Mouse (Mus musculus) hindbrain, postnatal 0 days (tissue): Measurements from ENCODE around the gene Marveld1. TPM values are rescaled to one million over a fixed set of nuclear protein-coding genes. Genes with fewer than 3 reads are reported as not detected.

Experiments
- ATAC-seq: fragments of 200-750 bp; cut with Nextera tagmentation; 2 replicates; pipeline ENCODE4 v1.8.0; 2017; ENCODE audit warnings: mild to moderate bottlenecking, moderate TSS enrichment, moderate library complexity
- DNase-seq: peaks from one replicate; pipeline ENCODE4 v3.0.0-alpha.2; 2015; ENCODE audit warnings: low spot score
- H3K27ac ChIP-seq: fragments of 300-500 bp; sonication (generic); 2 replicates; pipeline ENCODE4 v1.5.1; 2014; ENCODE audit warnings: mild to moderate bottlenecking
- H3K27me3 ChIP-seq: fragments of 300-500 bp; sonication (generic); 2 replicates; pipeline ENCODE4 v1.6.1; 2014; ENCODE audit warnings: low read length, mixed read lengths; ENCODE audit not compliant: insufficient read depth
- H3K36me3 ChIP-seq: fragments of 300-500 bp; sonication (generic); 2 replicates; pipeline ENCODE4 v1.6.1; 2014; ENCODE audit warnings: low read length, mixed read lengths; ENCODE audit not compliant: insufficient read depth
- H3K4me1 ChIP-seq: fragments of 300-500 bp; sonication (generic); 2 replicates; pipeline ENCODE4 v1.6.1; 2014; ENCODE audit warnings: antibody characterized with exemption, low read length, mixed read lengths; ENCODE audit not compliant: insufficient read depth
- H3K4me2 ChIP-seq: fragments of 300-500 bp; sonication (generic); 2 replicates; pipeline ENCODE4 v1.6.1; 2014; ENCODE audit warnings: low read depth, mild to moderate bottlenecking, low read length, moderate library complexity, mixed read lengths
- H3K4me3 ChIP-seq: fragments of 300-500 bp; sonication (generic); 2 replicates; pipeline ENCODE4 v1.5.1; 2014; ENCODE audit warnings: low read length
- H3K9ac ChIP-seq: fragments of 300-500 bp; sonication (generic); replicated peaks from 2 replicates; pipeline ENCODE4 v1.6.1; 2014; ENCODE audit warnings: mild to moderate bottlenecking, low read length, moderate library complexity, mixed read lengths
- H3K9me3 ChIP-seq: fragments of 300-500 bp; sonication (generic); 2 replicates; pipeline ENCODE4 v1.6.1; 2016; ENCODE audit warnings: low read length, mixed read lengths
- CTCF ChIP-seq: IDR thresholded peaks from 2 replicates; pipeline ENCODE4 v1.5.1; 2016; ENCODE audit warnings: antibody characterized with exemption, control low read depth, low read depth
- WGBS: fragments of 180-500 bp; shearing (Covaris S2); extraction: QIAGEN DNeasy Blood & Tissue Kit; methylation state at CpG from one replicate; pipeline ENCODE4 v1.1.7; 2014; 5-methylcytosine and 5-hydroxymethylcytosine counted together
- polyA plus RNA-seq: library from polyadenylated mRNA; unstranded; fragments of >200 nt; fragmentation: Nextera tagmentation; extraction: Ambion mirVana; gene quantifications from 2 replicates; pipeline ENCODE4 v1.2.1, GENCODE M21; 2015
- total RNA-seq: library from RNA; depleted of rRNA; stranded (reverse); fragments of >200 nt; gene quantifications from 2 replicates; pipeline ENCODE4 v1.2.3, GENCODE M21; 2014; rRNA removed

The Marveld1 gene
- total and polyA plus RNA-seq, 2 experiments from 2014 or later: 3.2 to 14.0 TPM

DNA sequence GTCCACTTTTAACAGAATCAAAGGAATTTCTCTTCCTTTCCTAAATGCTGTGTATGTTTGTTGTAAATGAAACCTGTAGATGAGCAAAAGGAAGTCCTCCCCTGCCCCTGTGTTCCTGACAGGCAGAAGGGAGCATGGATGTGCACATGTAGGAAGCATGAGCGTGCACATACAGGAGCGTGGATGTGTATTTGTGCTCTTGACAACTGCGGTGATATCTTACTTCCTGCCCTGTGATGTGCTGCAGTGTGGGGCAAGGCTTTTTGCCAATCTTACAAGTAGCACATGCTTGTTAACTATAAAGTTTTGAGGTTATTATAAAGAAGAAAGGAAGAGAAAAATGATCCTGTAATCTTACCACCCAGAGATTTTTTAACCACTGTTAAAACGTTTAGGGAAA lies 42.5 kb downstream of the Marveld1 start:
- H3K9me3 ChIP-seq: no peaks in the 10 kb centered on the region
- H3K27me3 ChIP-seq: no peaks in the 10 kb centered on the region
- ATAC-seq: no peak
- no peak overlapping the region for H3K4me3 ChIP-seq
- no peaks in the 10 kb centered on the region for H3K4me1 ChIP-seq
- no peak overlapping the region for H3K27ac ChIP-seq
- 86% methylated on average over 4 of the region's 4 CpGs for WGBS
- no peak for TF ChIP-seq CTCF
- DNase-seq: no peak
- no peak overlapping the region for H3K4me2 ChIP-seq
- peaks cover 31% of the 10 kb centered on the region for H3K36me3 ChIP-seq
- H3K9ac ChIP-seq: no peak overlapping the region

DNA sequence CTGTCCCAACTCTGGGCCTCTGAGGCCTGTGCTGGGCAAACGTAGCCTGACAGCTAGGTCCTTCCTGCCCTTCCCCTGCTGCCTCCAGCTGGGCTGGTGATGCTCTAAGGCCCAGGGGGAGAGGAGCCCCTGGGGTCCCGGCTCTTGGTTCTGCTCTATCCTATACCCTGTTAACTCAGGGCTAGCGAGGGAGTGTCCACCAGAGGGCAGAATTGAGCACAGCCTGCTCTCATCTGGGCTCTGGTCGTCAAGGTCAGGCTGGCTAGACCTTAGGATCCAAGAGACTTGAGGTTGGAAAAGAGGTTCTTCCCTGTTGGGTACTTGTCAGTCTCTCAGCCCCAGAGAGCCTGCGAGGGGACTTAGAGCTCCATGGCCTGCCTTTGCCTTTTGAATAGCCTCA lies 43.3 kb downstream of the Marveld1 start:
- DNase-seq (peak; percentile 73), ATAC-seq (peak; percentile 66)
- peak; percentile 87 for TF ChIP-seq CTCF
- 23% methylated on average over 5 of the region's 5 CpGs for WGBS
- Histone ChIP-seq H3K36me3 (peaks cover 23% of the 10 kb centered on the region), H3K4me2 (no peak overlapping the region), H3K4me1 (no peaks in the 10 kb centered on the region), H3K27me3 (no peaks in the 10 kb centered on the region), H3K27ac (no peak overlapping the region), H3K9me3 (no peaks in the 10 kb centered on the region), H3K9ac (no peak overlapping the region), H3K4me3 (no peak overlapping the region)

GRCm38 (mm10) chr19:42193311-42193710 lies 46.1 kb downstream of the Marveld1 start:
- Histone ChIP-seq H3K4me3 (no peak overlapping the region), H3K4me2 (no peak overlapping the region), H3K9ac (no peak overlapping the region), H3K4me1 (no peaks in the 10 kb centered on the region), H3K9me3 (no peaks in the 10 kb centered on the region), H3K36me3 (peaks cover 14% of the 10 kb centered on the region; the same call in 1 of the 2 replicates), H3K27me3 (0 out of 2 replicates have a peak, but pooled peaks cover 2% of the 10 kb centered on the region), H3K27ac (no peak overlapping the region; the same call in 1 of the 2 replicates)
- peak; percentile 48 for ATAC-seq
- DNase-seq: peak; percentile 42
- no peak for TF ChIP-seq CTCF
- 26% methylated on average over 2 of the region's 2 CpGs for WGBS

- Histone ChIP-seq H3K4me2 (no peak overlapping the region), H3K4me1 (peaks cover 2% of the 10 kb centered on the region; the same call in 1 of the 2 replicates), H3K9me3 (no peaks in the 10 kb centered on the region), H3K27me3 (peaks cover 29% of the 10 kb centered on the region), H3K36me3 (0 out of 2 replicates have a peak, but pooled peaks cover 3% of the 10 kb centered on the region), H3K4me3 (no peak overlapping the region), H3K9ac (no peak overlapping the region), H3K27ac (no peak overlapping the region)
- ATAC-seq (no peak), DNase-seq (no peak)
- 78% methylated on average over 4 of the region's 4 CpGs for WGBS
- no peak for TF ChIP-seq CTCF
These were observed 49.2 kb downstream of the Marveld1 start for GRCm38 (mm10) chr19:42196378-42196777.

DNA sequence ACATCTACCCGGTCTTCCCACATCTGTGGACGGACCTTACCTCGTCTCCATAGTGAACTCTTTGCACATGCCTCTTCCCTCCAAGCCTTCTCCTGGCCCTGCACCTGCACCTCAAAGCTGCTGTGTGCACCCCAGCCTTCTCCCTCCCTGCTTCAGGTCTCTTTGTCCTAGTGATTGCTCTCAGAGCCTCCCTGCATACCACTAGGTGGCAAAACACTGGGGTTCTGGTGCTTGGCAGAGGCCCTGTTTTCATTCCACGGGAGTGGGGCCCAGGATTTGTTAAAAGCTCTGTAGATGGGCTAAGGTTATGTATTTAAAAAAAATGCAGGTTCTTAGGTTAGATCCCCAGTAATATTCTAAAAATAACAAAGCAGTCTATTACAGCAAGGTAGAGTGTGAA lies 49.9 kb downstream of the Marveld1 start:
- 72% methylated on average over 4 of the region's 4 CpGs for WGBS

GRCm38 (mm10) chr19:42198026-42198425 lies 50.8 kb downstream of the Marveld1 start:
- H3K36me3 ChIP-seq: no peaks in the 10 kb centered on the region
- no peak for ATAC-seq
- H3K4me1 ChIP-seq: peaks cover 4% of the 10 kb centered on the region; the same call in 1 of the 2 replicates
- H3K4me2 ChIP-seq: no peak overlapping the region
- 48% methylated on average over 11 of the region's 11 CpGs for WGBS
- TF ChIP-seq CTCF: no peak
- DNase-seq: no peak
- peaks cover 45% of the 10 kb centered on the region for H3K27me3 ChIP-seq
- H3K9ac ChIP-seq: no peak overlapping the region
- no peak overlapping the region for H3K27ac ChIP-seq
- no peaks in the 10 kb centered on the region for H3K9me3 ChIP-seq
- no peak overlapping the region for H3K4me3 ChIP-seq

More for the DNA sequence above, 49.9 kb downstream of the Marveld1 start:
- ATAC-seq (no peak), DNase-seq (peak; percentile 42)
- H3K4me3 ChIP-seq: no peak overlapping the region
- H3K4me1 ChIP-seq: peaks cover 4% of the 10 kb centered on the region; the same call in 1 of the 2 replicates
- H3K9me3 ChIP-seq: no peaks in the 10 kb centered on the region
- peaks cover 36% of the 10 kb centered on the region for H3K27me3 ChIP-seq
- H3K9ac ChIP-seq: no peak overlapping the region
- H3K4me2 ChIP-seq: no peak overlapping the region
- no peak overlapping the region for H3K27ac ChIP-seq
- H3K36me3 ChIP-seq: no peaks in the 10 kb centered on the region
- peak; percentile 59 for TF ChIP-seq CTCF

Other genes with a start within 250 kb of the Marveld1 start
- gene Pgam1, start 235.5 kb upstream of the Marveld1 start, total RNA-seq: 539 and 558 TPM in 2 replicates
- 629 and 638 TPM in 2 replicates for gene Pgam1, start 235.5 kb upstream of the Marveld1 start, polyA plus RNA-seq
- 13.5 and 21.1 TPM in 2 replicates for gene Exosc1, start 214.0 kb upstream of the Marveld1 start, total RNA-seq
- 64.8 and 69.4 TPM in 2 replicates for gene Exosc1, start 214.0 kb upstream of the Marveld1 start, polyA plus RNA-seq
- gene Zdhhc16, start 213.9 kb upstream of the Marveld1 start, total RNA-seq: 65.1 and 73.7 TPM in 2 replicates
- 81.9 and 89.4 TPM in 2 replicates for gene Zdhhc16, start 213.9 kb upstream of the Marveld1 start, polyA plus RNA-seq
- gene Mms19, start 166.2 kb upstream of the Marveld1 start, total RNA-seq: 54.8 and 66.1 TPM in 2 replicates
- gene Mms19, start 166.2 kb upstream of the Marveld1 start, polyA plus RNA-seq: 25.9 and 28.8 TPM in 2 replicates
- gene Ubtd1, start 165.6 kb upstream of the Marveld1 start, total RNA-seq: 19.9 and 22.4 TPM in 2 replicates
- 13.4 and 14.1 TPM in 2 replicates for gene Ubtd1, start 165.6 kb upstream of the Marveld1 start, polyA plus RNA-seq
- gene Ankrd2, start 111.4 kb upstream of the Marveld1 start, total RNA-seq: 0.42 TPM in 1 of 2 replicates, not detected in the other
- gene Ankrd2, start 111.4 kb upstream of the Marveld1 start, polyA plus RNA-seq: 0.97 and 1.5 TPM in 2 replicates
- 2.2 and 3.6 TPM in 2 replicates for gene Hoga1, start 101.8 kb upstream of the Marveld1 start, total RNA-seq
- 3.9 and 4.6 TPM in 2 replicates for gene Hoga1, start 101.8 kb upstream of the Marveld1 start, polyA plus RNA-seq
- 0.61 and 1.6 TPM in 2 replicates for gene 4933411K16Rik, start 95.2 kb upstream of the Marveld1 start, total RNA-seq
- not detected in 2 replicates for gene 4933411K16Rik, start 95.2 kb upstream of the Marveld1 start, polyA plus RNA-seq
- 42.9 and 48.5 TPM in 2 replicates for gene Morn4, start 61.0 kb upstream of the Marveld1 start, total RNA-seq
- 98.0 and 108 TPM in 2 replicates for gene Morn4, start 61.0 kb upstream of the Marveld1 start, polyA plus RNA-seq
- gene Pi4k2a, start 56.9 kb upstream of the Marveld1 start, total RNA-seq: 18.3 and 21.7 TPM in 2 replicates
- 33.9 and 36.4 TPM in 2 replicates for gene Pi4k2a, start 56.9 kb upstream of the Marveld1 start, polyA plus RNA-seq
- gene Avpi1, start 18.3 kb upstream of the Marveld1 start, total RNA-seq: 13.5 and 23.7 TPM in 2 replicates
- 16.4 and 18.0 TPM in 2 replicates for gene Avpi1, start 18.3 kb upstream of the Marveld1 start, polyA plus RNA-seq
- gene Zfyve27, start 16.6 kb downstream of the Marveld1 start, total RNA-seq: 90.9 and 95.0 TPM in 2 replicates
- gene Zfyve27, start 16.6 kb downstream of the Marveld1 start, polyA plus RNA-seq: 45.1 and 48.9 TPM in 2 replicates
- 1.2 and 1.8 TPM in 2 replicates for gene Sfrp5, start 54.9 kb downstream of the Marveld1 start, total RNA-seq
- gene Sfrp5, start 54.9 kb downstream of the Marveld1 start, polyA plus RNA-seq: 1.6 and 2.0 TPM in 2 replicates
- 80.0 and 84.8 TPM in 2 replicates for gene Golga7b, start 100.2 kb downstream of the Marveld1 start, total RNA-seq
- 58.7 and 62.4 TPM in 2 replicates for gene Golga7b, start 100.2 kb downstream of the Marveld1 start, polyA plus RNA-seq